Mouse (Mus musculus): ENCODE measurements around the gene Zfp668. TPM values are rescaled to one million over a fixed set of nuclear protein-coding genes. Genes with fewer than 3 reads are reported as not detected.

Zfp668 gene
- total RNA-seq (2023), result 1 to 10 TPM; 7.6 to 9.2 TPM

GRCm38 (mm10) chr7:127876467-127877348, at the start of gene Zfp668:
Gene Zfp668, minus strand, starts transcription at chr7:127876828.

GRCm38 (mm10) chr7:127912190-127912871, 35.7 kb upstream of the Zfp668 start, which contains the start of gene Kat8:
Gene Kat8, plus strand, starts transcription at chr7:127912516.

GRCm38 (mm10) chr7:127903971-127904796, 27.6 kb upstream of the Zfp668 start, which contains the start of gene Bckdk:
Gene Bckdk, plus strand, starts transcription at chr7:127904082.

GRCm38 (mm10) chr7:127895442-127895841, 18.8 kb upstream of the Zfp668 start, which contains the start of the genes Gm21974 and Vkorc1:
Gene Gm21974, minus strand, starts transcription at chr7:127895454.
Gene Vkorc1, minus strand, starts transcription at chr7:127895617.

GRCm38 (mm10) chr7:127890798-127891197, 14.2 kb upstream of the Zfp668 start, which contains the start of gene Prss53:
Gene Prss53, minus strand, starts transcription at chr7:127890970.

GRCm38 (mm10) chr7:127876041-127876466, 574 bp downstream of the Zfp668 start, which contains the start of gene Zfp646:
Gene Zfp646, plus strand, starts transcription at chr7:127876221.

GRCm38 (mm10) chr7:127824176-127824871, 52.3 kb downstream of the Zfp668 start, which contains the start of the genes Stx4a and Stx1b:
Gene Stx4a, plus strand, starts transcription at chr7:127824294.
Gene Stx1b, minus strand, starts transcription at chr7:127824549.

Other genes with a start within 250 kb of the Zfp668 start
- gene Bcl7c, start 167.9 kb downstream of the Zfp668 start, total RNA-seq (2023), result 10 to 100 TPM; 38.5 to 43.9 TPM
- not detected for gene Ctf1, start 164.1 kb downstream of the Zfp668 start, total RNA-seq (2023)
- not detected for gene Ctf2, start 144.7 kb downstream of the Zfp668 start, total RNA-seq (2023)
- 10 to 100 TPM in 1 of 2 experiments, 1 to 10 TPM in 1; 9.8 to 11.1 TPM for gene Fbxl19, start 132.3 kb downstream of the Zfp668 start, total RNA-seq (2023)
- gene Orai3, start 107.0 kb downstream of the Zfp668 start, total RNA-seq (2023), result 10 to 100 TPM; 52.5 to 54.7 TPM
- gene Setd1a, start 100.2 kb downstream of the Zfp668 start, total RNA-seq (2023), result 10 to 100 TPM; 45.6 to 53.7 TPM
- not detected for gene Gm49388, start 91.2 kb downstream of the Zfp668 start, total RNA-seq (2023)
- 10 to 100 TPM; 26.3 to 30.0 TPM for gene Hsd3b7, start 76.2 kb downstream of the Zfp668 start, total RNA-seq (2023)
- 100 to 1,000 TPM; 136 to 139 TPM for gene Stx4a, start 52.5 kb downstream of the Zfp668 start, total RNA-seq (2023)
- under 1 TPM in 1 of 2 experiments, not detected in 1; 0.13 TPM for gene Stx1b, start 52.3 kb downstream of the Zfp668 start, total RNA-seq (2023)
- gene Zfp646, start 607 bp downstream of the Zfp668 start, total RNA-seq (2023), result 10 to 100 TPM; 48.4 to 48.8 TPM
- gene Prss53, start 14.1 kb upstream of the Zfp668 start, total RNA-seq (2023), result 1 to 10 TPM; 1.0 to 1.3 TPM
- not detected for gene Gm21974, start 18.6 kb upstream of the Zfp668 start, total RNA-seq (2023)
- 10 to 100 TPM; 19.8 to 22.4 TPM for gene Vkorc1, start 18.8 kb upstream of the Zfp668 start, total RNA-seq (2023)
- gene Bckdk, start 27.3 kb upstream of the Zfp668 start, total RNA-seq (2023), result 10 to 100 TPM; 28.2 to 30.0 TPM
- 10 to 100 TPM; 28.7 to 31.1 TPM for gene Kat8, start 35.7 kb upstream of the Zfp668 start, total RNA-seq (2023)
- gene Prss8, start 53.3 kb upstream of the Zfp668 start, total RNA-seq (2023), result not detected
- 1 to 10 TPM in 1 of 2 experiments, under 1 TPM in 1; 0.70 to 1.4 TPM for gene Prss36, start 69.9 kb upstream of the Zfp668 start, total RNA-seq (2023)
- 100 to 1,000 TPM; 505 to 623 TPM for gene Fus, start 90.6 kb upstream of the Zfp668 start, total RNA-seq (2023)
- gene Pycard, start 117.0 kb upstream of the Zfp668 start, total RNA-seq (2023), result 10 to 100 TPM; 60.4 to 89.0 TPM
- under 1 TPM in 1 of 2 experiments, not detected in 1; 0.64 TPM for gene Trim72, start 127.1 kb upstream of the Zfp668 start, total RNA-seq (2023)
- gene Itgam, start 185.8 kb upstream of the Zfp668 start, total RNA-seq (2023), result 100 to 1,000 TPM; 557 to 582 TPM
- 10 to 100 TPM; 12.8 to 19.9 TPM for gene Gm49368, start 185.9 kb upstream of the Zfp668 start, total RNA-seq (2023)

Measured in monocyte, adult 59 days (primary cell).